Mouse (Mus musculus) intestine, postnatal 0 days (tissue): ENCODE measurements at regions not wholly inside any gene's neighbourhood (a gene's known extent, or its start where the extent isn't known, plus 50 kb on each side); places are given as distances from the start of the nearest gene placed in this dataset.
A peak's percentile ranks its signal among the peaks of the same experiment; 100 is the strongest.

Source experiments
- ATAC-seq: fragments of 200-750 bp; cut with Nextera tagmentation; 2 replicates; pipeline ENCODE4 v1.8.0; 2017; ENCODE audit warnings: mild to moderate bottlenecking, moderate TSS enrichment, moderate library complexity
- H3K27ac ChIP-seq: fragments of 300-500 bp; sonication (generic); 2 replicates; pipeline ENCODE4 v1.5.1; 2014; ENCODE audit warnings: mild to moderate bottlenecking, low read depth, low read length, moderate library complexity
- H3K27me3 ChIP-seq: fragments of 300-500 bp; sonication (generic); replicated peaks from 2 replicates; pipeline ENCODE4 v1.6.1; 2014; ENCODE audit warnings: low read length, mixed read lengths; ENCODE audit not compliant: control insufficient read depth, insufficient read depth
- H3K36me3 ChIP-seq: fragments of 300-500 bp; sonication (generic); 2 replicates; pipeline ENCODE4 v1.6.1; 2014; ENCODE audit warnings: mild to moderate bottlenecking, moderate library complexity; ENCODE audit not compliant: control insufficient read depth, insufficient read depth
- H3K4me1 ChIP-seq: fragments of 300-500 bp; sonication (generic); replicated peaks from 2 replicates; pipeline ENCODE4 v1.6.1; 2014; ENCODE audit warnings: antibody characterized with exemption, low read length, mixed read lengths; ENCODE audit not compliant: control insufficient read depth, insufficient read depth
- H3K4me2 ChIP-seq: fragments of 300-500 bp; sonication (generic); replicated peaks from 2 replicates; pipeline ENCODE4 v1.6.1; 2014; ENCODE audit warnings: low read depth, mild to moderate bottlenecking, moderate library complexity
- H3K4me3 ChIP-seq: fragments of 300-500 bp; sonication (generic); 2 replicates; pipeline ENCODE4 v1.5.1; 2014; ENCODE audit warnings: low read depth, low read length
- H3K9ac ChIP-seq: fragments of 300-500 bp; sonication (generic); 2 replicates; pipeline ENCODE4 v1.6.1; 2014; ENCODE audit warnings: mild to moderate bottlenecking, low read depth, low read length
- H3K9me3 ChIP-seq: fragments of 300-500 bp; sonication (generic); 2 replicates; pipeline ENCODE4 v1.6.1; 2016; ENCODE audit warnings: mixed run types; ENCODE audit not compliant: control insufficient read depth
- CTCF ChIP-seq: sonication (generic); IDR thresholded peaks from 2 replicates; pipeline ENCODE4 v1.5.1; 2016; ENCODE audit warnings: low read depth, mild to moderate bottlenecking, control low read depth, antibody characterized with exemption, moderate library complexity
- WGBS: fragments of 180-500 bp; shearing (Covaris S2); extraction: QIAGEN DNeasy Blood & Tissue Kit; methylation state at CpG from one replicate; pipeline ENCODE4 v1.1.7; 2014; 5-methylcytosine and 5-hydroxymethylcytosine counted together

GRCm38 (mm10) chr5:97602176-97602575 lies 145.4 kb upstream of the Gk2 start:
- WGBS = 53% methylated on average over 6 of the region's 6 CpGs
- no peak overlapping the region for H3K9ac ChIP-seq
- H3K9me3 ChIP-seq = no peaks in the 10 kb centered on the region
- no peaks in the 10 kb centered on the region for H3K36me3 ChIP-seq
- H3K27ac ChIP-seq = no peak overlapping the region
- no peak for ATAC-seq
- no peaks in the 10 kb centered on the region for H3K4me1 ChIP-seq
- no peak overlapping the region for H3K4me2 ChIP-seq
- no peaks in the 10 kb centered on the region for H3K27me3 ChIP-seq
- H3K4me3 ChIP-seq = no peak overlapping the region
- no peak for TF ChIP-seq CTCF

- Histone ChIP-seq H3K4me2 (no peak overlapping the region), H3K9ac (no peak overlapping the region), H3K27me3 (no peaks in the 10 kb centered on the region), H3K36me3 (no peaks in the 10 kb centered on the region), H3K27ac (no peak overlapping the region), H3K4me1 (no peaks in the 10 kb centered on the region), H3K9me3 (no peaks in the 10 kb centered on the region), H3K4me3 (no peak overlapping the region)
- WGBS = 83% methylated on average over 2 of the region's 2 CpGs
- no peak for TF ChIP-seq CTCF
- no peak for ATAC-seq
These were observed 144.6 kb upstream of the Gk2 start for GRCm38 (mm10) chr5:97601384-97601783.

GRCm38 (mm10) chr5:97598741-97599140 lies 141.9 kb upstream of the Gk2 start:
- H3K4me2 ChIP-seq = no peak overlapping the region
- 75% methylated on average over 9 of the region's 9 CpGs for WGBS

GRCm38 (mm10) chr5:97595916-97596315 lies 139.1 kb upstream of the Gk2 start:
- ATAC-seq = no peak
- H3K4me3 ChIP-seq = no peak overlapping the region
- whole genome bisulfite sequencing = 79% methylated on average over 2 of the region's 2 CpGs

More at GRCm38 (mm10) chr5:97598741-97599140, 141.9 kb upstream of the Gk2 start:
- H3K4me3 ChIP-seq = no peak overlapping the region
- ATAC-seq = no peak
- no peaks in the 10 kb centered on the region for H3K4me1 ChIP-seq
- H3K9ac ChIP-seq = no peak overlapping the region
- H3K27ac ChIP-seq = no peak overlapping the region
- H3K27me3 ChIP-seq = no peaks in the 10 kb centered on the region
- no peaks in the 10 kb centered on the region for H3K36me3 ChIP-seq
- no peaks in the 10 kb centered on the region for H3K9me3 ChIP-seq
- peak; percentile 45 for TF ChIP-seq CTCF

GRCm38 (mm10) chr5:97594081-97594480 lies 137.3 kb upstream of the Gk2 start:
- H3K9me3 ChIP-seq = no peaks in the 10 kb centered on the region
- no peak overlapping the region for H3K9ac ChIP-seq
- H3K4me1 ChIP-seq = no peaks in the 10 kb centered on the region
- WGBS = 66% methylated on average over 7 of the region's 7 CpGs
- H3K27ac ChIP-seq = no peak overlapping the region
- no peak overlapping the region for H3K4me2 ChIP-seq
- no peak for ATAC-seq
- TF ChIP-seq CTCF = no peak
- no peaks in the 10 kb centered on the region for H3K27me3 ChIP-seq
- no peaks in the 10 kb centered on the region for H3K36me3 ChIP-seq
- no peak overlapping the region for H3K4me3 ChIP-seq

More at GRCm38 (mm10) chr5:97595916-97596315, 139.1 kb upstream of the Gk2 start:
- Histone ChIP-seq H3K4me2 (no peak overlapping the region), H3K27me3 (no peaks in the 10 kb centered on the region), H3K9ac (no peak overlapping the region), H3K36me3 (no peaks in the 10 kb centered on the region), H3K4me1 (no peaks in the 10 kb centered on the region), H3K9me3 (no peaks in the 10 kb centered on the region), H3K27ac (no peak overlapping the region)
- no peak for TF ChIP-seq CTCF

GRCm38 (mm10) chr5:97582509-97582908 lies 125.7 kb upstream of the Gk2 start:
- no peak for ATAC-seq
- Histone ChIP-seq H3K4me2 (no peak overlapping the region), H3K27ac (no peak overlapping the region), H3K4me3 (no peak overlapping the region), H3K36me3 (no peaks in the 10 kb centered on the region), H3K27me3 (no peaks in the 10 kb centered on the region), H3K9ac (no peak overlapping the region), H3K9me3 (no peaks in the 10 kb centered on the region), H3K4me1 (no peaks in the 10 kb centered on the region)
- WGBS = 82% methylated on average over 2 of the region's 2 CpGs
- TF ChIP-seq CTCF = no peak

GRCm38 (mm10) chr5:97565486-97565885 lies 108.7 kb upstream of the Gk2 start:
- Histone ChIP-seq H3K27me3 (no peaks in the 10 kb centered on the region), H3K9ac (no peak overlapping the region), H3K4me1 (no peaks in the 10 kb centered on the region), H3K9me3 (no peaks in the 10 kb centered on the region), H3K4me2 (no peak overlapping the region), H3K27ac (no peak overlapping the region), H3K4me3 (no peak overlapping the region), H3K36me3 (no peaks in the 10 kb centered on the region)
- 70% methylated on average over 5 of the region's 5 CpGs for WGBS
- no peak for TF ChIP-seq CTCF
- no peak for ATAC-seq
